ENCODE assay signal across 10 mouse cellular contexts in the genomic region with DNA sequence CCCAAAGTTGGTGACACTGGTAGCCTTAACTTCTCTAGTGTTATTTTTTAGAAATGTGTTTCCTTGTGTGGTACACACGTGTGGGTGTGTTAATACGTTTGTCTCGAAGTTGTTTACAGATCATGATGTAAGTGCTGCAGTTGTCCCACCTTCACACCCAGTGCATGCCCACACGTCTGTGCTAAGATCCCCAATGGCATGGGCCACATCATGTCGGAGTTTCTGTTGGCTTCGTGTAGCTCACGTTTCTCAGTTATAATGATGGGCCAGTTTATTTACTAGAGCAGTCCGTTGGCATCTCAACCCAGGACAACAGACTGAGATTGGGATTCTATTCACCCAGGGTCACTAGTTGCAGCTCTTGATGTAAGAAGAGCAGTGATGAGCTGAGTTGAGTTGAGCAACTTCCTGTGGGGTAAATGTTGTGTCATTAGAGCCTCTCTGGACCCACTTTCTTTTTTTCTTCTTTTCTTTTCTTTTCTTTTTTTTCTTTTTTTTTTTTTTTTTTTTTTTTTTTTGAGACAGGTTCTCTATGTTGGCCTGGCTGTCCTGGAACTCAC. TPM values are rescaled to one million over a fixed set of nuclear protein-coding genes. Genes with fewer than 3 reads are reported as not detected.
A peak's percentile ranks its signal among the peaks of the same experiment; 100 is the strongest.
DNase-seq lines count a peak whose midpoint lies in the region; ATAC-seq and TF ChIP-seq lines count a peak whose summit lies in the region.
"Had no signal": no experiment of that assay in that cellular context is flagged by ENCODE, and none has a peak within 500 bp of the region (broad histone marks: within the 10 kb centered on the region; RNA-seq: fewer than 3 reads in every experiment).

No protein-coding gene starts in this region.

- peak overlapping the region; percentile 86 for H3K4me3 ChIP-seq in heart, embryonic 13.5 days
- H3K4me3 ChIP-seq in C2C12 (ENCODE audit: insufficient read depth, poor library complexity, severe bottlenecking) = no peak overlapping the region
- peak overlapping the region; percentile 81; the same call in 1 of the 2 replicates for H3K4me3 ChIP-seq in forebrain, embryonic 15.5 days
- H3K4me3 ChIP-seq in macrophage (ENCODE audit: inconsistent target) = peak overlapping the region; percentile 87

- no peak overlapping the region for H3K27ac ChIP-seq in heart, embryonic 13.5 days (replicated peaks)
- no peak overlapping the region for H3K27ac ChIP-seq in forebrain, embryonic 15.5 days (replicated peaks)
- peak overlapping the region; percentile 92 for H3K27ac ChIP-seq in macrophage

- DNase-seq in heart, postnatal 10 days = no peak
- DNase-seq in embryo, embryonic 9.5 days (ENCODE audit: extremely low spot score) = no peak
- no peak for DNase-seq in left cerebral cortex, postnatal 36 days (ENCODE audit: low spot score in 2 of 2)
- no peak for DNase-seq in cerebellum, postnatal 14 days
- DNase-seq: thymus, adult 18-20 months had no signal

- H3ac ChIP-seq in C2C12 (ENCODE audit: control insufficient read depth, insufficient read length, low read depth) = no peak overlapping the region

- no peak for TF ChIP-seq CTCF in C2C12 (IDR thresholded peaks at IDR 0.05; ENCODE audit: control insufficient read depth, insufficient read depth, insufficient read length)

- no peaks in the 10 kb centered on the region for H3K9me3 ChIP-seq in heart, embryonic 13.5 days
- H3K9me3 ChIP-seq in forebrain, embryonic 15.5 days = no peaks in the 10 kb centered on the region

- 75% methylated on average over 8 of the region's 8 CpGs for WGBS in heart, embryonic 13.5 days
- 80% methylated on average over 8 of the region's 8 CpGs for whole genome bisulfite sequencing in forebrain, embryonic 15.5 days
- WGBS in macrophage (ENCODE audit: missing documents) = 62% methylated on average over 8 of the region's 8 CpGs

- H3K4me2 ChIP-seq in heart, embryonic 13.5 days = peak overlapping the region; percentile 88
- peak overlapping the region; percentile 57 for H3K4me2 ChIP-seq in forebrain, embryonic 15.5 days (replicated peaks)

- peaks cover 33% of the 10 kb centered on the region for H3K4me1 ChIP-seq in heart, embryonic 13.5 days
- peaks cover 30% of the 10 kb centered on the region for H3K4me1 ChIP-seq in forebrain, embryonic 15.5 days

- intact Hi-C loops in heart, postnatal 10 days (cut with DNase I) = no loop called here
- intact Hi-C loops in left cerebral cortex, postnatal 36 days (cut with DNase I) = no loop called here

- H3K9ac ChIP-seq in heart, embryonic 13.5 days = peak overlapping the region; percentile 33; the same call in 1 of the 2 replicates
- no peak overlapping the region for H3K9ac ChIP-seq in forebrain, embryonic 15.5 days (replicated peaks)

- no peaks in the 10 kb centered on the region for H3K27me3 ChIP-seq in heart, embryonic 13.5 days (replicated peaks)
- H3K27me3 ChIP-seq in C2C12 (ENCODE audit: control insufficient read depth, insufficient read depth, insufficient read length) = no peaks in the 10 kb centered on the region
- H3K27me3 ChIP-seq in forebrain, embryonic 15.5 days = no peaks in the 10 kb centered on the region
- H3K27me3 ChIP-seq: CH12.LX had no signal

- peaks cover 55% of the 10 kb centered on the region for H3K79me3 ChIP-seq in C2C12 (ENCODE audit: low read depth)

- H3K36me3 ChIP-seq in heart, embryonic 13.5 days = peaks cover 18% of the 10 kb centered on the region
- H3K36me3 ChIP-seq in C2C12 (ENCODE audit: control insufficient read depth, insufficient read depth) (peaks cover 14% of the 10 kb centered on the region), macrophage (ENCODE audit: inconsistent target) (peaks cover 10% of the 10 kb centered on the region; the same call in 1 of the 2 replicates)
- no peaks in the 10 kb centered on the region for H3K36me3 ChIP-seq in forebrain, embryonic 15.5 days

- no peak for ATAC-seq in heart, embryonic 13.5 days (ENCODE audit: extremely low read depth, insufficient number of reproducible peaks, low FRiP score, low TSS enrichment)
- no peak for ATAC-seq in forebrain, embryonic 15.5 days (replicated peaks)

- H3K79me2 ChIP-seq in C2C12 (ENCODE audit: control insufficient read depth, insufficient read depth) (peaks cover 69% of the 10 kb centered on the region), macrophage (ENCODE audit: inconsistent target) (peaks cover 67% of the 10 kb centered on the region)

TF ChIP-seq in C2C12, 6 proteins besides CTCF, POLR2A, EP300 and RAD21:
- TF ChIP-seq CEBPB (IDR thresholded peaks at IDR 0.05; ENCODE audit: low read depth) (peak; percentile 21), MYOG (IDR thresholded peaks at IDR 0.05; ENCODE audit: control insufficient read depth, extremely low read depth, insufficient read length) (no peak)

RNA-seq across cellular contexts. Expression of gene Rap2a, which starts 2.2 kb away (rescaled TPM):
- 7.8 and 10.5 TPM in 2 replicates for polyA plus RNA-seq in heart, embryonic 13.5 days (2015; fragmentation: Nextera tagmentation; extraction: Ambion mirVana)
- 10 to 100 TPM; 20.2 to 24.0 TPM for total RNA-seq in heart, postnatal 10 days (2021)
- polyA plus RNA-seq in C2C12 (2012; fragmentation: generic; extraction: Trizol) (11.8 TPM), macrophage (2018) (51.4 to 76.6 TPM (median 60.4 TPM) in 3 replicates)
- 26.9 and 27.4 TPM in 2 replicates for polyA plus RNA-seq in forebrain, embryonic 15.5 days (2015; fragmentation: Nextera tagmentation; extraction: Ambion mirVana)
- 10 to 100 TPM in 23 of 26 experiments, 1 to 10 TPM in 3; 8.3 to 46.1 (median 19.4) TPM for total RNA-seq in macrophage (2018; cell fraction: chromatin; rRNA removed)
- total RNA-seq in macrophage (2018; cell fraction: cytosol; rRNA removed) = 100 to 1,000 TPM in 3 of 26 experiments, 10 to 100 TPM in 23; 33.3 to 103 (median 54.4) TPM
- total RNA-seq in macrophage (2018; cell fraction: nucleus; rRNA removed) = 10 to 100 TPM; 22.8 to 80.1 (median 45.0) TPM
- 10 to 100 TPM; 91.3 to 93.9 TPM for total RNA-seq in left cerebral cortex, postnatal 36 days (2021)
